Mouse (Mus musculus): ENCODE data around the gene Prr14l. TPM values are rescaled to one million over a fixed set of nuclear protein-coding genes. Genes with fewer than 3 reads are reported as not detected.

The Prr14l gene
- 16.0 and 20.1 TPM in 2 replicates for polyA plus RNA-seq (2012; rRNA removed)

GRCm38 (mm10) chr5:32853731-32854507 lies at the start of gene Prr14l:
Gene Prr14l, minus strand, starts transcription at chr5:32854256.

DNA sequence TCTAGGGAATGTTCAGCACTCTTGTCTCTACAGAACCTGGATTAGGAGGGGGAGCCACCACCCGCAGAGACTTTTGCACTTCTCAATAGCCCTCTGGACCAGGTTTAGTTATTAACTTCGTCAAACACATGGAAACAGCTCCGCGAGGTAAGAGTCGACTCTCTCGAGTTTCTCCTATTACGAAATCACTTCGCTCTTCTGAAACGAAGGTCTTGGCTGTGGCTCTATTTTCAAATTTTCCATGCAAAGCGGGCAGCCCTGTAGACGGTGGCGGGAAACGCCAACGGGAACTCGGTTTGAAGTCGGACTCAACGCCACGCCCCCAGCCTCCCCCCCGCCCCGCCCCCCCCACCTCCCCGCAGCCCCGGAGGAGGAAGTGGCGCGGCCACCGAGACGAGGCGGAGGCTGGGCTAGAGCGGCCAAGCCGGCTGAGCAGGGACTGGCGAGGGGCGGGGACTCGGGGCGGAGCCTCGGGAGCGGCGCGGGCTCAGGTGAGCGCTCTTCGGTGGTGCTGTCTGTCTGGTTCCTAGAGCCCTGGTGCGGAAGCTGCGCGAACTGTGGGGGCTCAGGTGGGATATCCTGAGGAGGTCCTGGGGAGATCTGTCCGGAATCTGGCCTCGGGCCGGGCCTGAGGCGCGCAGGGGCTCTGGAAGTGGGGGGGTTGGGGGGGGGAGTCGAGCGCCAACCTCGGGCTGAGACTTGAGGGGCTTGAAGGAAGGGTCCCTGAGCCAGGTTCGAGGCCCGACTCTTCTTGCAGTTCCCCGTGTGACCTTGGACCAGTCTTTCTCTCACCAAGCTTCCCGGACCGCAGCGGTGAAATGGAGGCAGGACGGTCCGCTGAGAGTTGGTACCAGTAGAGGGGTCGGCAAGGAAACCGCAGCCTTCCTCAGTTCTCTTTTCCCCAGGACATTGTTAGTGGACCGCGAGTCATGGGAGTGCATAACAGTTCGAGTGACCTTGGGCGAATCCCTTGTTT lies 9.5 kb upstream of the Prr14l start, which contains the start of gene Depdc5:
Gene Depdc5, plus strand, starts transcription at position 449 of the 976 bp plus-strand sequence.

GRCm38 (mm10) chr5:32827009-32827408 lies 27.0 kb downstream of the Prr14l start, which contains the start of gene Gm20671:
Gene Gm20671, minus strand, starts transcription at chr5:32827109.

GRCm38 (mm10) chr5:32785313-32785915 lies 68.6 kb downstream of the Prr14l start, which contains the start of gene Pisd:
Gene Pisd, minus strand, starts transcription at chr5:32785646.

Other genes with a start within 250 kb of the Prr14l start
- 11.6 and 14.9 TPM in 2 replicates for gene Yes1, start 243.1 kb downstream of the Prr14l start, polyA plus RNA-seq (2012; rRNA removed)
- gene Pisd, start 68.6 kb downstream of the Prr14l start, polyA plus RNA-seq (2012; rRNA removed): 36.5 and 47.6 TPM in 2 replicates
- 0.05 TPM in 1 of 2 replicates, not detected in the other for gene Gm20671, start 27.1 kb downstream of the Prr14l start, polyA plus RNA-seq (2012; rRNA removed)
- 27.8 and 38.7 TPM in 2 replicates for gene Depdc5, start 9.4 kb upstream of the Prr14l start, polyA plus RNA-seq (2012; rRNA removed)
- 266 and 289 TPM in 2 replicates for gene Ywhah, start 164.6 kb upstream of the Prr14l start, polyA plus RNA-seq (2012; rRNA removed)
- 0.04 TPM in 1 of 2 replicates, not detected in the other for gene Slc5a1, start 250.0 kb upstream of the Prr14l start, polyA plus RNA-seq (2012; rRNA removed)